Mouse (Mus musculus) liver, embryonic 11.5 days (tissue): Measurements from ENCODE around the gene Kcnk7. TPM values are rescaled to one million over a fixed set of nuclear protein-coding genes. Genes with fewer than 3 reads are reported as not detected.
"Not testable (repeated sequence)": the region's sequence is repeated elsewhere in the genome, so short reads cannot be mapped to it uniquely, and the experiment has no call there.

Source experiments
- ATAC-seq: fragments of 200-750 bp; cut with Nextera tagmentation; replicated peaks from 2 replicates; pipeline ENCODE4 v1.8.0; 2017; ENCODE audit warnings: moderate number of reproducible peaks, mild to moderate bottlenecking, moderate TSS enrichment, moderate library complexity; ENCODE audit not compliant: low FRiP score
- DNase-seq: peaks from one replicate; pipeline ENCODE4 v3.0.0-alpha.2; 2017; ENCODE audit warnings: low spot score
- H3K27ac ChIP-seq: fragments of 300-500 bp; sonication (generic); 2 replicates; pipeline ENCODE4 v1.5.1; 2014; ENCODE audit warnings: mild to moderate bottlenecking, low read depth, low read length, control low read depth
- H3K27me3 ChIP-seq: fragments of 300-500 bp; sonication (generic); replicated peaks from 2 replicates; pipeline ENCODE4 v1.6.1; 2014; ENCODE audit warnings: low read length, mixed read lengths; ENCODE audit not compliant: control insufficient read depth, insufficient read depth
- H3K36me3 ChIP-seq: fragments of 300-500 bp; sonication (generic); 2 replicates; pipeline ENCODE4 v1.6.1; 2014; ENCODE audit warnings: mild to moderate bottlenecking, low read length, moderate library complexity, mixed read lengths; ENCODE audit not compliant: control insufficient read depth, insufficient read depth
- H3K4me1 ChIP-seq: fragments of 300-500 bp; sonication (generic); replicated peaks from 2 replicates; pipeline ENCODE4 v1.6.1; 2014; ENCODE audit warnings: low read length, mixed read lengths; ENCODE audit not compliant: control insufficient read depth, insufficient read depth
- H3K4me2 ChIP-seq: fragments of 300-500 bp; sonication (generic); 2 replicates; pipeline ENCODE4 v1.6.1; 2014; ENCODE audit warnings: mild to moderate bottlenecking, control low read depth, moderate library complexity
- H3K4me3 ChIP-seq: fragments of 300-500 bp; sonication (generic); 2 replicates; pipeline ENCODE4 v1.5.1; 2014; ENCODE audit warnings: low read depth, low read length, control low read depth
- H3K9ac ChIP-seq: fragments of 300-500 bp; sonication (generic); 2 replicates; pipeline ENCODE4 v1.6.1; 2014; ENCODE audit warnings: low read depth, low read length, control low read depth
- H3K9me3 ChIP-seq: fragments of 300-500 bp; sonication (generic); 2 replicates; pipeline ENCODE4 v1.6.1; 2016; ENCODE audit warnings: low read length, inconsistent platforms, mixed read lengths; ENCODE audit not compliant: control insufficient read depth
- WGBS: fragments of 180-500 bp; shearing (Covaris S2); extraction: QIAGEN DNeasy Blood & Tissue Kit; methylation state at CpG from one replicate; pipeline ENCODE4 v1.1.7; 2014; 5-methylcytosine and 5-hydroxymethylcytosine counted together
- polyA plus RNA-seq: library from polyadenylated mRNA; unstranded; fragments of >200 nt; fragmentation: Nextera tagmentation; extraction: Ambion mirVana; gene quantifications from 2 replicates; pipeline ENCODE4 v1.2.1, GENCODE M21; 2014

Gene Kcnk7
- polyA plus RNA-seq, 1 experiment from 2014 or later: 0.14 TPM

DNA sequence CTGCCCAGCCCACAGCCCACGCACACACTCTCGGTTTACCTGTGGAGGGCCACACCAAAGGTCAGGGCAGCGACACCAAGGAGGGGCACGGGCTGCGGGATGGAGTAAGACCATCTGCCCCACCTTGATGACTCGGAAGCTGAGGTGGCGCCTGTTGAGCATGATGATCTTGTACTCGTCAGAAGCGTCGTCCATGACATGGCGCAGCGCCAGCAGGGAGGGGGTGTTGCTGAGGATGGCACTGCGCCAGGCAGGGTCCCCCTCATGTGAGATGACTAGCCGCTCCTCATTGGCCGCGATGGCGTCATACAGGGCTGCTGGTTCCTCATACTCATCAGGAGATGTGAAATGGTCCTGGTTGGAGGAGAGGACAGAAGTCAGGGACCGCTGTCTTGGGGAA, 37.8 kb upstream of the Kcnk7 start:
- Histone ChIP-seq H3K27me3 (no peaks in the 10 kb centered on the region), H3K9me3 (no peaks in the 10 kb centered on the region), H3K4me2 (no peak overlapping the region), H3K4me1 (peaks cover 44% of the 10 kb centered on the region), H3K4me3 (no peak overlapping the region; the same call in 1 of the 2 replicates), H3K9ac (peak overlapping the region; percentile 32; the same call in 1 of the 2 replicates), H3K27ac (peak overlapping the region; percentile 91; the same call in 1 of the 2 replicates), H3K36me3 (peaks cover 24% of the 10 kb centered on the region)
- DNase-seq (no peak), ATAC-seq (no peak)
- WGBS: 92% methylated on average over 18 of the region's 18 CpGs

DNA sequence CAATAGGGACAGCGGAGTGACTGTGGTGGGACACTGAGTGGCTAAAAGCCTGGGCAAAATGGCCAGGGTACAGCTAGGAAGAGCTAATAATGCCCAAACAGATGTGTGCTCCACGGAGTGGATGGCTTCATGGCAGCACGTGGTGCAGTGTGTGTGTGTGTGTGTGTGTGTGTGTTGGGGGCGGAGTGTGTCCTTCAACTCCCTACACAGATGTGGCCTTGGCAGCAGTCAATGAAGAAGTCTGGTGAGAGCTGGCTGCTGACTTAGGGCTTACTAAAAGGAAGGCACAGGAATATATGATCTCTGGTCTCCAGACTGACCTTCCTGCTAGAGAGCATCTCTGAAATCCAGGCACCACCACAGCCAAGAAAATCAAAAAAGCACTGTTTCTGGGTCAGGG, 35.8 kb upstream of the Kcnk7 start:
- Histone ChIP-seq H3K36me3 (peaks cover 44% of the 10 kb centered on the region), H3K4me1 (peaks cover 29% of the 10 kb centered on the region), H3K4me3 (no peak overlapping the region), H3K4me2 (no peak overlapping the region), H3K27ac (no peak overlapping the region), H3K9ac (no peak overlapping the region), H3K27me3 (no peaks in the 10 kb centered on the region), H3K9me3 (no peaks in the 10 kb centered on the region)
- ATAC-seq (no peak), DNase-seq (no peak)
- 90% methylated on average over 4 of the region's 4 CpGs for WGBS

DNA sequence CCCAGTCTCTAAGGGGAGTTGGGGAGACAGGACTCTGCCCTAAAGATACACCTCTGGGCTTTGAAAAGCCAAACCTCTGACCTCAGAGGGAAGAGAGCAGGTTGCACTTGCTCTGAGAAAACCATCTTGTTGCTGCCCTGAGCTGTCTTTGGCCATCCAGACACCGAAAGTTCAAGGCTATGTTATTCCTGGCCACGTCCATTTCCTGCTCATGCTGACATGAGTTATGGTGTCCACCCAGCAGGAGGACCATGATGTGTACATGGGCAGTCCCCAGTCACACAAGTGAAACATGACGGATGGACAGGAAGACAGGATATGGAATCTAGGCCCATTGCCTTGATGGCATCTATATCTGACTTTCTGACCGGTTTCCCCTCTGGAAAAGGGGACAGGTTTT, 23.7 kb upstream of the Kcnk7 start:
- WGBS: 86% methylated on average over 4 of the region's 4 CpGs
- Histone ChIP-seq H3K9ac (no peak overlapping the region), H3K36me3 (peaks cover 77% of the 10 kb centered on the region), H3K4me1 (no peaks in the 10 kb centered on the region), H3K4me2 (no peak overlapping the region), H3K27me3 (no peaks in the 10 kb centered on the region), H3K4me3 (no peak overlapping the region), H3K27ac (no peak overlapping the region), H3K9me3 (no peaks in the 10 kb centered on the region)
- ATAC-seq: no peak
- no peak for DNase-seq

DNA sequence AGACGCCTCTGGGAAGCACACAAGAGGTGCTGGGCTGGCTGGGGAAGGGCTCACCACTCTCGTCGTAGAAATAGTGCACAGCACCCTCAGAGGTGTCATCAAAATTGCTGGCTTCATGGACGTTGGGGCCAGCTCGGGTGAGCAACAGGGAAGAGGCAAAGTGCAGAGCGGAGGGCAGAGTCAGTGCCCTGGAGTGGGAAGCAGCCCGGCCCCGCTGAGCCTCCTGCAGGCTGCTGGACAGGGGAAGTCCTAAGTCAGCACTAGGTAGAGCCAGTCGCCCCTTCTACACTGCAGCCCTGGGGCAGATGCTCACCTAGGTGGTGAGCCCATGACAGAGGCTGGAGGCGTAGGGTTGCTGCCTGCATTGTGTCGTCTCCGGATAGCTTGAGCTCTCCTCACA, 19.9 kb upstream of the Kcnk7 start:
- H3K4me3 ChIP-seq: no peak overlapping the region

DNA sequence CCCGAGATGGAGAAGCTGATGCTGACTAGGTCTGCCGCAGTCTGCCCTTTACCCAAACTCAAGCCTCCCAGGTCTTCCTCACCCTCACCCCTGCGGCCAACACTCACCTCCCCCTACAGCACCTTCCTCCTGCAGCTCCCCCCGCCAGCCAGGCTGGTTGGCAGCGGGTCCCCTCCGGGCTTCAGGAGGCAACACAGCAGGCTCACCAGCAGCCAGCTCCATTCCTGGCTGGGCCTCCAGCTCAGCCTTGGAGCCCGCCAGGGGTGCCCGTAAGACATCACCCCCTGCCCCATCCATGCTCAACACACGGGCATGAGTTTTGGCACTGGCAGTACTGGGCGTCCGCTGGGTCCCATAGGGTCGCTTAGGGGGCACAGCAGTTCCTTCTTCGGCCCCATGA, 19.2 kb upstream of the Kcnk7 start:
- H3K9me3 ChIP-seq: no peaks in the 10 kb centered on the region
- H3K9ac ChIP-seq: no peak overlapping the region
- ATAC-seq (no peak), DNase-seq (no peak)
- H3K4me1 ChIP-seq: peaks cover 16% of the 10 kb centered on the region
- peaks cover 53% of the 10 kb centered on the region for H3K36me3 ChIP-seq
- no peak overlapping the region for H3K4me2 ChIP-seq
- no peak overlapping the region for H3K27ac ChIP-seq
- 92% methylated on average over 13 of the region's 13 CpGs for whole genome bisulfite sequencing
- H3K4me3 ChIP-seq: no peak overlapping the region; the same call in 1 of the 2 replicates
- H3K27me3 ChIP-seq: no peaks in the 10 kb centered on the region

More for the DNA sequence above, 19.9 kb upstream of the Kcnk7 start:
- Histone ChIP-seq H3K9ac (no peak overlapping the region), H3K27me3 (no peaks in the 10 kb centered on the region), H3K36me3 (peaks cover 60% of the 10 kb centered on the region), H3K9me3 (no peaks in the 10 kb centered on the region), H3K4me1 (peaks cover 16% of the 10 kb centered on the region), H3K4me2 (no peak overlapping the region), H3K27ac (no peak overlapping the region)
- ATAC-seq: no peak
- 89% methylated on average over 12 of the region's 12 CpGs for WGBS
- DNase-seq: no peak

DNA sequence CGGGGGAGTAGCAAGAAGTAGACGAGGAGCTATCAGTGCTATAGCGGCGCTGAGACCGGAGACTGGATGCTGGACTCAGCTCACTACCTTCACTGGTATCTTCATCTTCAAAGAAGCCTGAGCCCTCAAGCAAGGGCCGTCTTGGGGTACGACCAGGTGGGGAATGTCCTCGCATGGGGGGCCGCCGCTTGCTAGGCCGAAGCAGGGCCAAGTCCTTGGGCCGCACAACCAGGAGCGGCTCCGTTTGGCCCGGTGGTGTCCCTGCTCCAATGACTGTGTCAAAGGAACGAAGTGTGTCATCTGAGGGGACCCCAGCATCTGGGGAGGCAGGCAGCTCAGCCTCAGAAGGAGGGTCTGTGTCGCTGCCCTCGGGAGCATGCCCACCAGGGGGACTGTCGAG, 18.7 kb upstream of the Kcnk7 start:
- 95% methylated on average over 19 of the region's 19 CpGs for WGBS
- no peak for DNase-seq
- H3K9ac ChIP-seq: no peak overlapping the region; the same call in 1 of the 2 replicates

DNA sequence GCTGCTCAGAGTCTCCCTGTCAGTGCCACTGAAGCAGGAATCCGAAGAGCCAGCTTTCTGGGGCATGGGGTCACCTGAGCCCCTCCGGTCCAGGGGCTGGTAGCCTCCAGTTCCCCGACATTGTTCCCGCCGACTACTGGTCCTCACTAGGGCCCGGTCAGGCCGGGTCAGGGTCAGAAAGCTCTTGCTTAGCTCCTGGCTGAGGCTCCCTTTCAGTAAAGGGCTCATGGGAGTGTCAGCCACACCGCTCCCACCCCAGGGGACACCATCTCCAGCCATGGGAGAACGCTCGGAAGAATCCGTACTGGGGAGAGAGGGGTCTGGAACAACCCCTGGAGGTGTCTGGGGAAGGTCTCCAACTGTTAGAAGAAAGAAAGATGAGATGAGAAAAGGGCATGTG, 18.3 kb upstream of the Kcnk7 start:
- Histone ChIP-seq H3K4me2 (peak overlapping the region; percentile 99), H3K9me3 (no peaks in the 10 kb centered on the region), H3K4me3 (peak overlapping the region; percentile 30; the same call in 1 of the 2 replicates), H3K27me3 (no peaks in the 10 kb centered on the region), H3K36me3 (peaks cover 48% of the 10 kb centered on the region), H3K27ac (peak overlapping the region; percentile 87), H3K9ac (peak overlapping the region; percentile 50; the same call in 1 of the 2 replicates), H3K4me1 (peaks cover 25% of the 10 kb centered on the region)
- DNase-seq (no peak), ATAC-seq (no peak)
- WGBS: 94% methylated on average over 11 of the region's 11 CpGs

More for the DNA sequence above, 18.7 kb upstream of the Kcnk7 start:
- ATAC-seq: no peak
- Histone ChIP-seq H3K27me3 (no peaks in the 10 kb centered on the region), H3K4me2 (no peak overlapping the region), H3K9me3 (no peaks in the 10 kb centered on the region), H3K4me1 (peaks cover 21% of the 10 kb centered on the region), H3K4me3 (no peak overlapping the region), H3K36me3 (peaks cover 50% of the 10 kb centered on the region), H3K27ac (no peak overlapping the region)

DNA sequence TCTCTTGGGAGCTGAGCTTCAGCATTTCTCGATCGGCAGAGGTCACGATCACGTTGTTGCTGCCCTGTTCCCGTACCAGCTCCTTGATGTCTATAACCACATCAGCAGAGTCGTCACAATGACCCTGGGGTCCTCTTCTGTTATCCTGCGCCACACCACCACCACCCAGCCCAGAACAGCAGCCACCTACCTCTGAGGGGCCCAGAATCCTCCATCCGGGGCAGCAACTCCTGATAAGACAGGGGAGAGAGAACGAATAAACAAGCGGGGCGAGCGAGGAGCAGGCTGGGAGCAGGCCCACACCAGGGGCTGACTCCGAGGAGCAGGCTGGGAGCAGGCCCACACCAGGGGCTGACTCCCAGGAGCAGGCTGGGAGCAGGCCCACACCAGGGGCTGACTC, 17.7 kb upstream of the Kcnk7 start:
- H3K4me1 ChIP-seq: peaks cover 31% of the 10 kb centered on the region
- H3K9me3 ChIP-seq: no peaks in the 10 kb centered on the region
- peak overlapping the region; percentile 87 for H3K27ac ChIP-seq
- peak overlapping the region; percentile 99 for H3K4me2 ChIP-seq
- peak; percentile 28 for ATAC-seq
- H3K27me3 ChIP-seq: no peaks in the 10 kb centered on the region
- peaks cover 43% of the 10 kb centered on the region for H3K36me3 ChIP-seq
- 60% methylated on average over 13 of the region's 13 CpGs for WGBS
- H3K9ac ChIP-seq: peak overlapping the region; percentile 50
- DNase-seq: no peak
- H3K4me3 ChIP-seq: peak overlapping the region; percentile 30

DNA sequence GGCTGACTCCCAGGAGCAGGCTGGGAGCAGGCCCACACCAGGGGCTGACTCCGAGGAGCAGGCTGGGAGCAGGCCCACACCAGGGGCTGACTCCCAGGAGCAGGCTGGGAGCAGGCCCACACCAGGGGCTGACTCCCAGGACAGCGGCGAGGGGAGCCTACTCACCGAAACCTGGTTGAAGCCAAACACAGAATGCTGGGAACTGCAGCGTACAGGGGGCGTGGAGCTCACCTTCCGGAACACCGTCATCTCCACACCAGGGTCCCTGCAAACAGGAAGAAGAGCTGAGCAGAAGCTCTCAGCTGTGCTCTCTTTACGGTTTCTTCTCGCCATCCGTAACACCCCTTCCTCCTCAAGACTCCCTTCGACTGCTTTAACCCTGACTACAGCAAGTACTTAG, 17.2 kb upstream of the Kcnk7 start:
- ATAC-seq, H3K9me3 ChIP-seq, H3K27me3 ChIP-seq, DNase-seq: not testable (repeated sequence)
- peaks cover 42% of the 10 kb centered on the region for H3K36me3 ChIP-seq
- H3K4me1 ChIP-seq: peaks cover 36% of the 10 kb centered on the region
- H3K27ac ChIP-seq: peak overlapping the region; percentile 87
- WGBS: 89% methylated on average over 12 of the region's 12 CpGs
- H3K4me2 ChIP-seq: peak overlapping the region; percentile 99
- peak overlapping the region; percentile 91 for H3K9ac ChIP-seq
- peak overlapping the region; percentile 96 for H3K4me3 ChIP-seq
